Mouse (Mus musculus) heart, embryonic 11.5 days (tissue): ENCODE data around the gene Scgb2b20. TPM values are rescaled to one million over a fixed set of nuclear protein-coding genes. Genes with fewer than 3 reads are reported as not detected.
"Not testable (repeated sequence)": the region's sequence is repeated elsewhere in the genome, so short reads cannot be mapped to it uniquely, and the experiment has no call there.

ENCODE experiments used
- ATAC-seq: fragments of 200-750 bp; cut with Nextera tagmentation; replicated peaks from 2 replicates; pipeline ENCODE4 v1.8.0; 2017; ENCODE audit warnings: moderate library complexity; ENCODE audit not compliant: insufficient number of reproducible peaks, low FRiP score, low TSS enrichment
- H3K27ac ChIP-seq: fragments of 300-500 bp; sonication (generic); 2 replicates; pipeline ENCODE4 v1.5.1; 2014; ENCODE audit warnings: mild to moderate bottlenecking, low read depth, low read length
- H3K27me3 ChIP-seq: fragments of 300-500 bp; sonication (generic); 2 replicates; pipeline ENCODE4 v1.6.1; 2014; ENCODE audit warnings: mild to moderate bottlenecking, low read length, mixed read lengths; ENCODE audit not compliant: control insufficient read depth, insufficient read depth
- H3K36me3 ChIP-seq: fragments of 300-500 bp; sonication (generic); 2 replicates; pipeline ENCODE4 v1.6.1; 2014; ENCODE audit warnings: mild to moderate bottlenecking, low read length, moderate library complexity, mixed read lengths; ENCODE audit not compliant: control insufficient read depth, insufficient read depth
- H3K4me1 ChIP-seq: fragments of 300-500 bp; sonication (generic); 2 replicates; pipeline ENCODE4 v1.6.1; 2014; ENCODE audit warnings: low read length; ENCODE audit not compliant: control insufficient read depth, insufficient read depth
- H3K4me2 ChIP-seq: fragments of 300-500 bp; sonication (generic); 2 replicates; pipeline ENCODE4 v1.6.1; 2014; ENCODE audit warnings: mild to moderate bottlenecking, moderate library complexity
- H3K4me3 ChIP-seq: fragments of 300-500 bp; sonication (generic); 2 replicates; pipeline ENCODE4 v1.5.1; 2014; ENCODE audit warnings: low read depth, low read length
- H3K9ac ChIP-seq: fragments of 300-500 bp; sonication (generic); 2 replicates; pipeline ENCODE4 v1.6.1; 2014; ENCODE audit warnings: mild to moderate bottlenecking, low read depth, low read length, moderate library complexity
- H3K9me3 ChIP-seq: fragments of 300-500 bp; sonication (generic); replicated peaks from 2 replicates; pipeline ENCODE4 v1.6.1; 2016; ENCODE audit warnings: low read length; ENCODE audit not compliant: control insufficient read depth
- WGBS: fragments of 180-500 bp; shearing (Covaris S2); extraction: QIAGEN DNeasy Blood & Tissue Kit; methylation state at CpG from one replicate; pipeline ENCODE4 v1.1.7; 2014; ENCODE audit not compliant: insufficient replicate concordance; 5-methylcytosine and 5-hydroxymethylcytosine counted together
- polyA plus RNA-seq: library from polyadenylated mRNA; unstranded; fragments of >200 nt; fragmentation: Nextera tagmentation; extraction: Ambion mirVana; gene quantifications from 2 replicates; pipeline ENCODE4 v1.2.1, GENCODE M21; 2014

Scgb2b20 gene
- not detected in 2 replicates for polyA plus RNA-seq

DNA sequence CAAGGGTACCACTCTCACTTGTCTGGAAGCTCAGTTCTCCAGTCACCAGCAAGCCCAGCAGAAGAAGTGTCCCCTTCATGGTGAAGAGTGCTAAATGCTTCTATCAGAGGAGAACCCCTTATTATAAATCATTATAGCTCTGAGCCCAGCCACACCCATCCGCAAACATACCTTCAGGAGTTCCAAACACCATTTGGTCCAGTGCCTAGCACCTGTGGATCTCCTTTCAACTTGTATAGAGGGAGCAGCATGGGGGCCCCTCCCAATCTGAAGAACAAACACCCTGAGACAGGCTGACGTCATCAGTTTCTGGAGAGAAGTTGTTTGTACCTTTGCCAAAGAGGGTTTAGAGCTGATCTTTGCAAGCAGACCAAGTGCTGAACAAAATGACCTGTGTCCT lies at the start of gene Scgb2b20:
Gene Scgb2b20, minus strand, starts transcription at position 101 of the 400 bp plus-strand sequence.
- not testable (repeated sequence) for H3K27me3 ChIP-seq, ATAC-seq, H3K4me3 ChIP-seq, H3K9ac ChIP-seq, H3K4me2 ChIP-seq, H3K9me3 ChIP-seq, H3K27ac ChIP-seq, H3K36me3 ChIP-seq, H3K4me1 ChIP-seq
- WGBS: 69% methylated on average over 2 of the region's 2 CpGs

DNA sequence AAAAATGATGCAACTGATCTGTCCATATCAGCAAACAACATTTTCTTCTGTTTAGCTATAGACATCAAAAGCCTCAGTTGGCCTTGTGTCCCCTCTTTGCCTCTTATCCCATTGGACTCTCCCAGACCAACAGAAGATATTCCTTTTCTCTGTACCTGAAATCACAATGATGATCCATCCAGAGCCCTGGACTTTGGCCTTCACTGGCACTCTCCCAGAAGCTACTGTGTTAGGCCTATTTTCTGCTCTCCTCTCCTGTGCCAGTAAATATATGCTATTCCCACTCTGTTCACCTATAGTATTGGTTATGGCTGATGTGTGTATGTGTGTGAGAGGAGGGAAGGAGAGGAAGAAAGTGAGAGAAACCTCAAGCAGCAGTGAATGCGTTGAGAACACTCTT lies 43.6 kb upstream of the Scgb2b20 start:
- H3K9me3 ChIP-seq, H3K4me1 ChIP-seq, H3K27ac ChIP-seq, H3K4me3 ChIP-seq, H3K27me3 ChIP-seq, H3K4me2 ChIP-seq, ATAC-seq, H3K36me3 ChIP-seq, H3K9ac ChIP-seq: not testable (repeated sequence)
- 61% methylated on average over 1 of the region's 1 CpGs for WGBS

- Histone ChIP-seq H3K9ac (no peak overlapping the region), H3K36me3 (no peaks in the 10 kb centered on the region), H3K9me3 (peaks cover 2% of the 10 kb centered on the region; the same call in 1 of the 2 replicates), H3K4me3 (no peak overlapping the region), H3K27me3 (no peaks in the 10 kb centered on the region), H3K4me2 (no peak overlapping the region), H3K27ac (no peak overlapping the region), H3K4me1 (no peaks in the 10 kb centered on the region)
- ATAC-seq: no peak
- WGBS: 80% methylated on average over 1 of the region's 1 CpGs
Observed at GRCm38 (mm10) chr7:33401650-33402049, 35.5 kb upstream of the Scgb2b20 start.

GRCm38 (mm10) chr7:33399749-33400148 lies 33.6 kb upstream of the Scgb2b20 start:
- H3K9ac ChIP-seq, H3K4me1 ChIP-seq, H3K27me3 ChIP-seq, H3K27ac ChIP-seq, H3K4me3 ChIP-seq, H3K4me2 ChIP-seq, H3K9me3 ChIP-seq, H3K36me3 ChIP-seq, ATAC-seq: not testable (repeated sequence)

DNA sequence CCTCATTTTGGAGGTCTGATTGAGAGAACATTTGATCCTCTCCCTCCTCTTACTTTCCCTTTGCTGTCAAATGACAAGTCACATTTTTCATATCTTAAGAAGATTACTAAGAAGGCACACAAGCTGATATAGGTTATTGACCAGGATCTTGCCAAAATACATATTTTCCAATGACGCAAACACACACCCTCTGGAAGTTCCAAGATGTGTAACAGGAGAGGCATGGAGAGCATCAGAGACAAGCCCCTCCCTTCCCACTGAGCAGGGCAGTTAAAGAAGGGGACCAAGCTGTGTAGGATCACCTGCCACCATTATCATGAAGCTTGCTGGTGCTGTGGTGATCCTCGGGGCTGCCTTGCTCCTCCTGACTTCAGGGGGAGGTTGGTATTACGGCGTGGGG lies 6.8 kb upstream of the Scgb2b20 start, which contains the start of gene Scgb1b20:
Gene Scgb1b20, plus strand, starts transcription at position 301 of the 400 bp plus-strand sequence.
- not testable (repeated sequence) for H3K4me2 ChIP-seq, H3K4me1 ChIP-seq, H3K4me3 ChIP-seq, ATAC-seq, H3K36me3 ChIP-seq, H3K27ac ChIP-seq, H3K27me3 ChIP-seq, H3K9me3 ChIP-seq, H3K9ac ChIP-seq
- 70% methylated on average over 4 of the region's 4 CpGs for WGBS

Other genes starting within 250 kb of the Scgb2b20 start
- not detected in 2 replicates for gene Scgb2b18, start 192.5 kb downstream of the Scgb2b20 start, polyA plus RNA-seq
- not detected in 2 replicates for gene Scgb1b18, start 180.8 kb downstream of the Scgb2b20 start, polyA plus RNA-seq
- gene Scgb2b19, start 86.0 kb downstream of the Scgb2b20 start, polyA plus RNA-seq: not detected in 2 replicates
- gene Scgb1b19, start 79.0 kb downstream of the Scgb2b20 start, polyA plus RNA-seq: not detected in 2 replicates
- gene Scgb1b20, start 6.9 kb upstream of the Scgb2b20 start, polyA plus RNA-seq: not detected in 2 replicates
- not detected in 2 replicates for gene Scgb2b21, start 154.1 kb upstream of the Scgb2b20 start, polyA plus RNA-seq